Comparison of ENCODE assay signal across 9 mouse cellular contexts in genomic region chr10:25118674-25119670, GRCm38 (mm10).
DNase-seq lines count a peak whose midpoint lies in the region; ATAC-seq lines count a peak whose summit lies in the region.
"Had no signal": no experiment of that assay in that cellular context is flagged by ENCODE, and none has a peak within 500 bp of the region (broad histone marks: within the 10 kb centered on the region; RNA-seq: fewer than 3 reads in every experiment).

No protein-coding gene starts in this region.

- no peaks in the 10 kb centered on the region for H3K27me3 ChIP-seq in neural tube, embryonic 15.5 days (replicated peaks)
- no peaks in the 10 kb centered on the region for H3K27me3 ChIP-seq in heart, embryonic 13.5 days (replicated peaks)
- H3K27me3 ChIP-seq: neural tube, embryonic 12.5 days had no signal

- H3K4me3 ChIP-seq in neural tube, embryonic 15.5 days (replicated peaks): no peak overlapping the region
- no peak overlapping the region for H3K4me3 ChIP-seq in heart, embryonic 13.5 days
- H3K4me3 ChIP-seq: neural tube, embryonic 12.5 days had no signal

- DNase-seq in neural tube, embryonic 10.5 days (ENCODE audit: extremely low spot score, low spot score): no peak
- DNase-seq in lung, postnatal 36 days: peak; percentile 59
- DNase-seq in thymus, postnatal 0 days (ENCODE audit: low spot score): peak; percentile 66
- no peak for DNase-seq in urinary bladder, postnatal 10 days (ENCODE audit: low spot score)
- DNase-seq in cerebellum, adult 9-10 months: no peak
- no peak for DNase-seq in gastrocnemius, adult 8-10 months (ENCODE audit: low spot score in 2 of 2)

- H3K9me3 ChIP-seq in neural tube, embryonic 15.5 days (replicated peaks): no peaks in the 10 kb centered on the region
- H3K9me3 ChIP-seq in heart, embryonic 13.5 days: no peaks in the 10 kb centered on the region
- H3K9me3 ChIP-seq: neural tube, embryonic 12.5 days had no signal

- ATAC-seq in neural tube, embryonic 15.5 days (ENCODE audit: low FRiP score): peak; percentile 46; the same call in 1 of the 2 replicates
- ATAC-seq in heart, embryonic 13.5 days (ENCODE audit: extremely low read depth, insufficient number of reproducible peaks, low FRiP score, low TSS enrichment): no peak

- H3K9ac ChIP-seq in neural tube, embryonic 15.5 days (replicated peaks): no peak overlapping the region
- no peak overlapping the region for H3K9ac ChIP-seq in heart, embryonic 13.5 days
- H3K9ac ChIP-seq: neural tube, embryonic 12.5 days had no signal

- 42% methylated on average over 17 of the region's 17 CpGs for WGBS in neural tube, embryonic 15.5 days
- 28% methylated on average over 17 of the region's 17 CpGs for WGBS in heart, embryonic 13.5 days

- no peak overlapping the region for H3K27ac ChIP-seq in neural tube, embryonic 15.5 days (replicated peaks)
- no peak overlapping the region for H3K27ac ChIP-seq in heart, embryonic 13.5 days (replicated peaks)
- H3K27ac ChIP-seq: neural tube, embryonic 12.5 days had no signal

- no peak overlapping the region for H3K4me2 ChIP-seq in neural tube, embryonic 15.5 days
- H3K4me2 ChIP-seq in heart, embryonic 13.5 days: peak overlapping the region; percentile 49
- H3K4me2 ChIP-seq: neural tube, embryonic 12.5 days had no signal

- no peaks in the 10 kb centered on the region for H3K36me3 ChIP-seq in neural tube, embryonic 15.5 days
- H3K36me3 ChIP-seq in heart, embryonic 13.5 days: no peaks in the 10 kb centered on the region
- H3K36me3 ChIP-seq: neural tube, embryonic 12.5 days had no signal

- no peaks in the 10 kb centered on the region for H3K4me1 ChIP-seq in neural tube, embryonic 15.5 days
- H3K4me1 ChIP-seq in heart, embryonic 13.5 days: peaks cover 11% of the 10 kb centered on the region
- H3K4me1 ChIP-seq: neural tube, embryonic 12.5 days had no signal

Comparison
In these comparisons a context has a peak if more than half of its experiments do, and no peak if none do; other contexts are left out.
1. DNase-seq: peak in lung, postnatal 36 days (single experiment) and thymus, postnatal 0 days (single experiment); none in neural tube, embryonic 10.5 days (single experiment), urinary bladder, postnatal 10 days (single experiment), cerebellum, adult 9-10 months (single experiment) and gastrocnemius, adult 8-10 months (0 of 2).